Mouse (Mus musculus): ENCODE results near the gene Efcc1.

DNA sequence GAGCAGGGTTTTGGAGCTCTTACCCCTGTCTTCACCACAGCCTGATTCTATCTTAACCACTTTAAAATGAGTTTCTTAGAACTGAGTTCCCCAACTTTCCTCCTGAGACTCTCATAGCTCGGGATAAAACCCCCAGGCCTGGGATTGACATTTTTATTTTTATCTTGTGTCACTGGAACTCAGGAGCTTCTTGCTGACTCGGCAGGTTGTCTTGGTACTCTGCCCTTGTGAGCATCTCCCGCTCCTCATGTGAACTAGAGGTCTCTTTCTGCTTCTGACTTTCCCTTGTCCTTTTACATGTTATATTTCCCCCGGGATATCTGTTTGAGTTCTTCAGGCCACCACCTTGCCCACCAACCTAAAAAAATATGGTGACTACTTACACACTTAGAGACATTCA is 6.3 kb downstream of the Efcc1 start:
- TF ChIP-seq CTCF (conservative IDR thresholded peaks at IDR 0.05; ENCODE audit: insufficient read depth, insufficient read length, low read depth, low read length) (no peak), POLR2A (IDR thresholded peaks at IDR 0.05; ENCODE audit: low read depth, low read length) (no peak)

All from kidney, adult 2 months (tissue).